Mouse (Mus musculus): ENCODE results near the gene Cfap206. TPM values are rescaled to one million over a fixed set of nuclear protein-coding genes. Genes with fewer than 3 reads are reported as not detected.

Cfap206 gene
- polyA plus RNA-seq, 1 experiment, result 1.9 TPM

GRCm38 (mm10) chr4:34680530-34680929 lies 49.5 kb downstream of the Cfap206 start:
- no peak for DNase-seq (ENCODE audit: extremely low spot score in 1 of 2, low spot score in 1 of 2)

- DNase-seq (ENCODE audit: extremely low spot score in 1 of 2, low spot score in 1 of 2), result no peak
These were observed 56.3 kb downstream of the Cfap206 start for GRCm38 (mm10) chr4:34673721-34674120.

- no peak for DNase-seq (ENCODE audit: extremely low spot score in 1 of 2, low spot score in 1 of 2)
These were observed 62.1 kb downstream of the Cfap206 start for GRCm38 (mm10) chr4:34667923-34668322.

GRCm38 (mm10) chr4:34661927-34662326 lies 68.1 kb downstream of the Cfap206 start:
- peak; percentile 46 to 61 for DNase-seq (ENCODE audit: extremely low spot score in 1 of 2, low spot score in 1 of 2)

GRCm38 (mm10) chr4:34661514-34661913 lies 68.5 kb downstream of the Cfap206 start:
- DNase-seq (ENCODE audit: extremely low spot score in 1 of 2, low spot score in 1 of 2), result peak in 1 of 2 experiments; percentile 15

- no peak for DNase-seq (ENCODE audit: extremely low spot score in 1 of 2, low spot score in 1 of 2)
These were observed 71.0 kb downstream of the Cfap206 start for GRCm38 (mm10) chr4:34659012-34659411.

GRCm38 (mm10) chr4:34656101-34656500 lies 73.9 kb downstream of the Cfap206 start:
- DNase-seq (ENCODE audit: extremely low spot score in 1 of 2, low spot score in 1 of 2), result no peak

- no peak for DNase-seq (ENCODE audit: extremely low spot score in 1 of 2, low spot score in 1 of 2)
These were observed 76.8 kb downstream of the Cfap206 start for GRCm38 (mm10) chr4:34653179-34653578.

- DNase-seq (ENCODE audit: extremely low spot score in 1 of 2, low spot score in 1 of 2), result no peak
These were observed 85.2 kb downstream of the Cfap206 start for GRCm38 (mm10) chr4:34644779-34645178.

GRCm38 (mm10) chr4:34640731-34641130 lies 89.3 kb downstream of the Cfap206 start:
- no peak for DNase-seq (ENCODE audit: extremely low spot score in 1 of 2, low spot score in 1 of 2)

- no peak for DNase-seq (ENCODE audit: extremely low spot score in 1 of 2, low spot score in 1 of 2)
These were observed 90.2 kb downstream of the Cfap206 start for GRCm38 (mm10) chr4:34639745-34640364.

Other genes starting within 250 kb of the Cfap206 start
- 87.6 and 90.9 TPM in 2 replicates for gene Akirin2, start 179.3 kb downstream of the Cfap206 start, polyA plus RNA-seq (2012; rRNA removed)
- gene Orc3, start 115.3 kb downstream of the Cfap206 start, polyA plus RNA-seq (2012; rRNA removed), result 37.1 and 46.5 TPM in 2 replicates
- gene Rars2, start 115.2 kb downstream of the Cfap206 start, polyA plus RNA-seq (2012; rRNA removed), result 30.8 and 35.2 TPM in 2 replicates
- gene Slc35a1, start 42.8 kb downstream of the Cfap206 start, polyA plus RNA-seq (2012; rRNA removed), result 19.8 and 21.5 TPM in 2 replicates
- not detected in 2 replicates for gene Gm136, start 26.1 kb upstream of the Cfap206 start, polyA plus RNA-seq (2012; rRNA removed)
- gene Smim8, start 48.2 kb upstream of the Cfap206 start, polyA plus RNA-seq (2012; rRNA removed), result 26.4 and 27.7 TPM in 2 replicates
- 9.2 and 9.3 TPM in 2 replicates for gene Zfp292, start 152.8 kb upstream of the Cfap206 start, polyA plus RNA-seq (2012; rRNA removed)
- gene Cga, start 163.6 kb upstream of the Cfap206 start, polyA plus RNA-seq (2012; rRNA removed), result not detected in 2 replicates